Mouse (Mus musculus): Measurements from ENCODE around the gene Pip4k2b. TPM values are rescaled to one million over a fixed set of nuclear protein-coding genes. Genes with fewer than 3 reads are reported as not detected.
A peak's percentile ranks its signal among the peaks of the same experiment; 100 is the strongest.

The Pip4k2b gene
- polyA plus RNA-seq, 1 experiment, result 30.1 TPM

DNA sequence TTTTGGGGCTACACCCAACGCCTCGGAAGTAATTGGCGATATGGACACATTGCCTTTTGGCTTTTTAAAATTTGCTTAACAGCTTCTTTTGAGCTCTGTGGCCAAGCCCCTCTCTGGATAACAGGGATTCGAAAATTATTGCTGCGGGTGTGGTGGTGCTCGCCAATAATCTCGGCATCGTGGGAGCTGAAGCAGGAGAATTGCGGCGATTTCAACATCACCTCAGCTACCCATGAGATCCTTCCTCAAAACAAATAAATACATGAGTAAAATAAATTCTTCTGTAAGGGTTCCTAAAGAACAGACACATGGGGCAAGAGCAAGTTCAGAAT is 38.0 kb upstream of the Pip4k2b start:
- peaks cover 38% of the 10 kb centered on the region for H3K79me2 ChIP-seq (ENCODE audit: control insufficient read depth, insufficient read depth)
- TF ChIP-seq POLR2AphosphoS2 (IDR thresholded peaks at IDR 0.05; ENCODE audit: insufficient read length, low read depth) (no peak), TCF12 (IDR thresholded peaks at IDR 0.05; ENCODE audit: insufficient read depth, poor library complexity, severe bottlenecking) (no peak), MYOD1 (IDR thresholded peaks at IDR 0.05; ENCODE audit: control insufficient read depth in 1 of 3, insufficient read length in 2 of 3, low read depth in 2 of 3) (no peak), MAX (IDR thresholded peaks at IDR 0.05; ENCODE audit: low read depth) (no peak), SRF (IDR thresholded peaks at IDR 0.05; ENCODE audit: control insufficient read depth, insufficient read length, low read depth) (no peak), CEBPB (IDR thresholded peaks at IDR 0.05; ENCODE audit: insufficient read depth, poor library complexity, severe bottlenecking) (no peak), E2F4 (IDR thresholded peaks at IDR 0.05; ENCODE audit: insufficient read depth) (no peak), MYOG (IDR thresholded peaks at IDR 0.05; ENCODE audit: control insufficient read depth in 1 of 3, insufficient read depth in 1 of 3, insufficient read length in 2 of 3, low read depth in 2 of 3) (no peak), POLR2A (IDR thresholded peaks at IDR 0.05; ENCODE audit: insufficient read length, low read depth) (no peak), USF1 (IDR thresholded peaks at IDR 0.05; ENCODE audit: low read depth) (no peak), TCF3 (IDR thresholded peaks at IDR 0.05; ENCODE audit: insufficient read length, low read depth) (no peak), REST (IDR thresholded peaks at IDR 0.05; ENCODE audit: insufficient read depth, insufficient read length) (no peak)

GRCm38 (mm10) chr11:97781832-97782563 is 37.5 kb upstream of the Pip4k2b start, which contains the start of gene Rpl23:
TSS of gene Rpl23 (minus strand) at chr11:97782437.
- Histone ChIP-seq H3K36me3 (ENCODE audit: control insufficient read depth, insufficient read depth) (peaks cover 44% of the 10 kb centered on the region), H3K79me2 (ENCODE audit: control insufficient read depth, insufficient read depth) (peaks cover 38% of the 10 kb centered on the region), H3ac (ENCODE audit: control insufficient read depth, insufficient read length) (peak within 1 kb of the TSS; percentile 80), H3K4me2 (ENCODE audit: low read depth) (peak within 1 kb of the TSS; percentile 83), H3K4me3 (peak within 1 kb of the TSS; percentile 98), H3K27me3 (ENCODE audit: control insufficient read depth, insufficient read depth, insufficient read length) (no peaks in the 10 kb centered on the region)
- TF ChIP-seq TCF12 (IDR thresholded peaks at IDR 0.05; ENCODE audit: insufficient read depth, poor library complexity, severe bottlenecking) (no peak), POLR2A (IDR thresholded peaks at IDR 0.05; ENCODE audit: insufficient read length, low read depth) (peak; percentile 73), MAX (IDR thresholded peaks at IDR 0.05; ENCODE audit: low read depth) (no peak), MYOG (IDR thresholded peaks at IDR 0.05; ENCODE audit: control insufficient read depth in 1 of 3, insufficient read depth in 1 of 3, insufficient read length in 2 of 3, low read depth in 2 of 3) (no peak), TCF3 (IDR thresholded peaks at IDR 0.05; ENCODE audit: insufficient read length, low read depth) (no peak), REST (IDR thresholded peaks at IDR 0.05; ENCODE audit: insufficient read depth, insufficient read length) (no peak), POLR2AphosphoS2 (IDR thresholded peaks at IDR 0.05; ENCODE audit: insufficient read length, low read depth) (peak; percentile 77), E2F4 (IDR thresholded peaks at IDR 0.05; ENCODE audit: insufficient read depth) (peak; percentile 28), USF1 (IDR thresholded peaks at IDR 0.05; ENCODE audit: low read depth) (peak; percentile 99), CEBPB (IDR thresholded peaks at IDR 0.05; ENCODE audit: insufficient read depth, poor library complexity, severe bottlenecking) (no peak), MYOD1 (IDR thresholded peaks at IDR 0.05; ENCODE audit: control insufficient read depth in 1 of 3, insufficient read length in 2 of 3, low read depth in 2 of 3) (no peak), SRF (IDR thresholded peaks at IDR 0.05; ENCODE audit: control insufficient read depth, insufficient read length, low read depth) (peak; percentile 86)

More for the DNA sequence above, 38.0 kb upstream of the Pip4k2b start:
- peak overlapping the region; percentile 80 for H3ac ChIP-seq (ENCODE audit: control insufficient read depth, insufficient read length)
- H3K4me3 ChIP-seq, result peak overlapping the region; percentile 98
- H3K36me3 ChIP-seq (ENCODE audit: control insufficient read depth, insufficient read depth), result peaks cover 39% of the 10 kb centered on the region
- H3K4me2 ChIP-seq (ENCODE audit: low read depth), result peak overlapping the region; percentile 83
- H3K27me3 ChIP-seq (ENCODE audit: control insufficient read depth, insufficient read depth, insufficient read length), result no peaks in the 10 kb centered on the region

DNA sequence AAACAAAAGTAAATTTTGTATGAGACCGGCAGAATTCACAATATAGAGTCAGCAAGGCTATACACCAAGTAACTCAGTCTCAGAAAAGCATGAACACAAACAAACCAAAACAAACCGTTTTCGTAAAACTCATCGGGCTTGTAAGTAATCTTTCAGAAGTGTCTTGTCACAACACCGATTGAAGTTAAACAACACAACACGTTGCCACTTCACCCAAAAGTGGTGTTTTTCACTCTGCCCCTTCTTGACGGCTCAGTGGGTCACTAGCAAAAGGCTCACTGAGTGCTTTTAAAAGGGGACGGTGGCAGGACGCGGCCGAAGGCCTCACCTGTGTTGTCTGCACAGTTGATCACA is 37.0 kb upstream of the Pip4k2b start:
- peak overlapping the region; percentile 83 for H3K4me2 ChIP-seq (ENCODE audit: low read depth)
- H3K36me3 ChIP-seq (ENCODE audit: control insufficient read depth, insufficient read depth), result peaks cover 50% of the 10 kb centered on the region
- peak overlapping the region; percentile 98 for H3K4me3 ChIP-seq
- H3K27me3 ChIP-seq (ENCODE audit: control insufficient read depth, insufficient read depth, insufficient read length), result no peaks in the 10 kb centered on the region
- peak overlapping the region; percentile 80 for H3ac ChIP-seq (ENCODE audit: control insufficient read depth, insufficient read length)
- TF ChIP-seq REST (IDR thresholded peaks at IDR 0.05; ENCODE audit: insufficient read depth, insufficient read length) (no peak), POLR2AphosphoS2 (IDR thresholded peaks at IDR 0.05; ENCODE audit: insufficient read length, low read depth) (no peak), TCF12 (IDR thresholded peaks at IDR 0.05; ENCODE audit: insufficient read depth, poor library complexity, severe bottlenecking) (no peak), MYOD1 (IDR thresholded peaks at IDR 0.05; ENCODE audit: control insufficient read depth in 1 of 3, insufficient read length in 2 of 3, low read depth in 2 of 3) (no peak), SRF (IDR thresholded peaks at IDR 0.05; ENCODE audit: control insufficient read depth, insufficient read length, low read depth) (no peak), MAX (IDR thresholded peaks at IDR 0.05; ENCODE audit: low read depth) (no peak), CEBPB (IDR thresholded peaks at IDR 0.05; ENCODE audit: insufficient read depth, poor library complexity, severe bottlenecking) (no peak), USF1 (IDR thresholded peaks at IDR 0.05; ENCODE audit: low read depth) (no peak), TCF3 (IDR thresholded peaks at IDR 0.05; ENCODE audit: insufficient read length, low read depth) (no peak), MYOG (IDR thresholded peaks at IDR 0.05; ENCODE audit: control insufficient read depth in 1 of 3, insufficient read depth in 1 of 3, insufficient read length in 2 of 3, low read depth in 2 of 3) (no peak), E2F4 (IDR thresholded peaks at IDR 0.05; ENCODE audit: insufficient read depth) (no peak), POLR2A (IDR thresholded peaks at IDR 0.05; ENCODE audit: insufficient read length, low read depth) (no peak)
- H3K79me2 ChIP-seq (ENCODE audit: control insufficient read depth, insufficient read depth), result peaks cover 38% of the 10 kb centered on the region

- Histone ChIP-seq H3K27me3 (ENCODE audit: control insufficient read depth, insufficient read depth, insufficient read length) (no peaks in the 10 kb centered on the region), H3K36me3 (ENCODE audit: control insufficient read depth, insufficient read depth) (peaks cover 50% of the 10 kb centered on the region), H3K4me3 (peak overlapping the region; percentile 98), H3K4me2 (ENCODE audit: low read depth) (peak overlapping the region; percentile 83), H3K79me2 (ENCODE audit: control insufficient read depth, insufficient read depth) (peaks cover 38% of the 10 kb centered on the region), H3ac (ENCODE audit: control insufficient read depth, insufficient read length) (no peak overlapping the region)
- TF ChIP-seq POLR2A (IDR thresholded peaks at IDR 0.05; ENCODE audit: insufficient read length, low read depth) (no peak), TCF12 (IDR thresholded peaks at IDR 0.05; ENCODE audit: insufficient read depth, poor library complexity, severe bottlenecking) (no peak), TCF3 (IDR thresholded peaks at IDR 0.05; ENCODE audit: insufficient read length, low read depth) (no peak)
These were observed 35.6 kb upstream of the Pip4k2b start for GRCm38 (mm10) chr11:97779968-97780701.

Measured in myocyte (in vitro differentiated cells).